Mouse (Mus musculus) neural tube, embryonic 13.5 days (tissue): ENCODE data around the gene Aebp2. TPM values are rescaled to one million over a fixed set of nuclear protein-coding genes. Genes with fewer than 3 reads are reported as not detected.

ENCODE experiments used
- ATAC-seq: fragments of 200-750 bp; cut with Nextera tagmentation; 2 replicates; pipeline ENCODE4 v1.8.0; 2017; ENCODE audit warnings: low read depth, mild to moderate bottlenecking, moderate TSS enrichment, moderate library complexity
- H3K27ac ChIP-seq: fragments of 300-500 bp; sonication (generic); replicated peaks from 2 replicates; pipeline ENCODE4 v1.5.1; 2015; ENCODE audit warnings: moderate library complexity, mild to moderate bottlenecking, inconsistent platforms
- H3K27me3 ChIP-seq: fragments of 300-500 bp; sonication (generic); 2 replicates; pipeline ENCODE4 v1.6.1; 2015; ENCODE audit warnings: mild to moderate bottlenecking, inconsistent platforms
- H3K36me3 ChIP-seq: fragments of 300-500 bp; sonication (generic); 2 replicates; pipeline ENCODE4 v1.6.1; 2015; ENCODE audit warnings: mild to moderate bottlenecking, inconsistent platforms
- H3K4me1 ChIP-seq: fragments of 300-500 bp; sonication (generic); replicated peaks from 2 replicates; pipeline ENCODE4 v1.6.1; 2015; ENCODE audit warnings: inconsistent platforms
- H3K4me2 ChIP-seq: fragments of 300-500 bp; sonication (generic); 2 replicates; pipeline ENCODE4 v1.6.1; 2015; ENCODE audit warnings: inconsistent platforms, mild to moderate bottlenecking, moderate library complexity
- H3K4me3 ChIP-seq: fragments of 300-500 bp; sonication (generic); 2 replicates; pipeline ENCODE4 v1.5.1; 2015; ENCODE audit warnings: mild to moderate bottlenecking, inconsistent platforms
- H3K9ac ChIP-seq: fragments of 300-500 bp; sonication (generic); 2 replicates; pipeline ENCODE4 v1.6.1; 2015; ENCODE audit warnings: moderate library complexity, mild to moderate bottlenecking, inconsistent platforms
- H3K9me3 ChIP-seq: fragments of 300-500 bp; sonication (generic); 2 replicates; pipeline ENCODE4 v1.6.1; 2016; ENCODE audit warnings: inconsistent platforms
- WGBS: fragments of 180-500 bp; shearing (Covaris S2); methylation state at CpG from one replicate; pipeline ENCODE4 v1.1.7; 2015; 5-methylcytosine and 5-hydroxymethylcytosine counted together
- polyA plus RNA-seq: library from polyadenylated mRNA; unstranded; fragments of >200 nt; fragmentation: Nextera tagmentation; extraction: Ambion mirVana; gene quantifications from 2 replicates; pipeline ENCODE4 v1.2.1, GENCODE M21; 2015

The Aebp2 gene
- polyA plus RNA-seq, 1 experiment from 2014 or later: 6.5 TPM

- WGBS: 54% methylated on average over 4 of the region's 4 CpGs
- Histone ChIP-seq H3K9me3 (no peaks in the 10 kb centered on the region), H3K27me3 (no peaks in the 10 kb centered on the region), H3K9ac (no peak overlapping the region), H3K4me2 (no peak overlapping the region), H3K27ac (0 out of 2 replicates have a peak overlapping the region, but pooled peaks have one; percentile 28), H3K36me3 (peaks cover 17% of the 10 kb centered on the region), H3K4me3 (no peak overlapping the region), H3K4me1 (peaks cover 54% of the 10 kb centered on the region)
- no peak for ATAC-seq
Measured at GRCm38 (mm10) chr6:140630306-140630705, 7.8 kb downstream of the Aebp2 start.

- no peak overlapping the region for H3K9ac ChIP-seq
- peaks cover 44% of the 10 kb centered on the region for H3K36me3 ChIP-seq
- 87% methylated on average over 8 of the region's 8 CpGs for WGBS
- no peaks in the 10 kb centered on the region for H3K27me3 ChIP-seq
- ATAC-seq: no peak
- H3K9me3 ChIP-seq: no peaks in the 10 kb centered on the region
- H3K27ac ChIP-seq: no peak overlapping the region
- no peak overlapping the region for H3K4me3 ChIP-seq
- peaks cover 25% of the 10 kb centered on the region for H3K4me1 ChIP-seq
- H3K4me2 ChIP-seq: no peak overlapping the region
Measured at GRCm38 (mm10) chr6:140633616-140634015, 11.2 kb downstream of the Aebp2 start.

GRCm38 (mm10) chr6:140636290-140636689, 13.8 kb downstream of the Aebp2 start:
- H3K9ac ChIP-seq: no peak overlapping the region
- no peak overlapping the region for H3K4me2 ChIP-seq
- H3K4me3 ChIP-seq: no peak overlapping the region
- ATAC-seq: no peak
- WGBS: 94% methylated on average over 4 of the region's 4 CpGs
- H3K27me3 ChIP-seq: no peaks in the 10 kb centered on the region
- H3K27ac ChIP-seq: no peak overlapping the region
- H3K36me3 ChIP-seq: peaks cover 64% of the 10 kb centered on the region
- peaks cover 4% of the 10 kb centered on the region; the same call in 1 of the 2 replicates for H3K4me1 ChIP-seq
- H3K9me3 ChIP-seq: no peaks in the 10 kb centered on the region

- Histone ChIP-seq H3K27ac (no peak overlapping the region), H3K9ac (no peak overlapping the region), H3K27me3 (no peaks in the 10 kb centered on the region), H3K36me3 (peaks cover 80% of the 10 kb centered on the region), H3K4me3 (no peak overlapping the region), H3K4me2 (no peak overlapping the region), H3K4me1 (no peaks in the 10 kb centered on the region), H3K9me3 (no peaks in the 10 kb centered on the region)
- 91% methylated on average over 7 of the region's 7 CpGs for WGBS
- no peak for ATAC-seq
Measured at GRCm38 (mm10) chr6:140642010-140642409, 19.5 kb downstream of the Aebp2 start.

- no peak overlapping the region for H3K9ac ChIP-seq
- no peak for ATAC-seq
- no peaks in the 10 kb centered on the region for H3K9me3 ChIP-seq
- H3K27me3 ChIP-seq: no peaks in the 10 kb centered on the region
- peaks cover 79% of the 10 kb centered on the region for H3K36me3 ChIP-seq
- H3K4me2 ChIP-seq: no peak overlapping the region
- H3K4me1 ChIP-seq: no peaks in the 10 kb centered on the region
- H3K27ac ChIP-seq: no peak overlapping the region
- WGBS: 95% methylated on average over 12 of the region's 12 CpGs
- no peak overlapping the region for H3K4me3 ChIP-seq
Measured at GRCm38 (mm10) chr6:140642655-140643054, 20.2 kb downstream of the Aebp2 start.

GRCm38 (mm10) chr6:140645931-140646330, 23.5 kb downstream of the Aebp2 start:
- no peak overlapping the region for H3K9ac ChIP-seq
- no peak overlapping the region for H3K4me2 ChIP-seq
- H3K9me3 ChIP-seq: no peaks in the 10 kb centered on the region
- no peaks in the 10 kb centered on the region for H3K27me3 ChIP-seq
- no peak overlapping the region for H3K4me3 ChIP-seq
- H3K36me3 ChIP-seq: peaks cover 75% of the 10 kb centered on the region
- no peak overlapping the region for H3K27ac ChIP-seq
- H3K4me1 ChIP-seq: no peaks in the 10 kb centered on the region
- ATAC-seq: no peak

GRCm38 (mm10) chr6:140646892-140647291, 24.4 kb downstream of the Aebp2 start:
- ATAC-seq: no peak
- H3K4me2 ChIP-seq: no peak overlapping the region
- no peak overlapping the region for H3K4me3 ChIP-seq
- WGBS: 90% methylated on average over 6 of the region's 6 CpGs
- H3K27ac ChIP-seq: no peak overlapping the region
- H3K9me3 ChIP-seq: no peaks in the 10 kb centered on the region
- H3K27me3 ChIP-seq: no peaks in the 10 kb centered on the region
- peaks cover 70% of the 10 kb centered on the region for H3K36me3 ChIP-seq
- no peaks in the 10 kb centered on the region; the same call in 1 of the 2 replicates for H3K4me1 ChIP-seq
- no peak overlapping the region for H3K9ac ChIP-seq

- H3K27ac ChIP-seq: no peak overlapping the region
- no peak for ATAC-seq
- H3K4me2 ChIP-seq: no peak overlapping the region
- no peak overlapping the region for H3K9ac ChIP-seq
- no peaks in the 10 kb centered on the region for H3K9me3 ChIP-seq
- H3K36me3 ChIP-seq: peaks cover 62% of the 10 kb centered on the region
- H3K4me3 ChIP-seq: no peak overlapping the region
- H3K27me3 ChIP-seq: no peaks in the 10 kb centered on the region
- H3K4me1 ChIP-seq: no peaks in the 10 kb centered on the region; the same call in 1 of the 2 replicates
- WGBS: 13% methylated on average over 1 of the region's 1 CpGs
Measured at GRCm38 (mm10) chr6:140649812-140650211, 27.3 kb downstream of the Aebp2 start.

GRCm38 (mm10) chr6:140651923-140652322, 29.5 kb downstream of the Aebp2 start:
- H3K4me3 ChIP-seq: no peak overlapping the region
- H3K27me3 ChIP-seq: no peaks in the 10 kb centered on the region
- H3K36me3 ChIP-seq: peaks cover 52% of the 10 kb centered on the region
- H3K9me3 ChIP-seq: no peaks in the 10 kb centered on the region
- 23% methylated on average over 7 of the region's 7 CpGs for WGBS
- H3K9ac ChIP-seq: no peak overlapping the region
- H3K4me2 ChIP-seq: no peak overlapping the region
- no peaks in the 10 kb centered on the region; the same call in 1 of the 2 replicates for H3K4me1 ChIP-seq
- peak; percentile 74 for ATAC-seq
- no peak overlapping the region for H3K27ac ChIP-seq

- ATAC-seq: no peak
- Histone ChIP-seq H3K4me1 (no peaks in the 10 kb centered on the region; the same call in 1 of the 2 replicates), H3K4me2 (no peak overlapping the region), H3K9me3 (no peaks in the 10 kb centered on the region), H3K9ac (no peak overlapping the region), H3K27me3 (no peaks in the 10 kb centered on the region), H3K36me3 (peaks cover 26% of the 10 kb centered on the region), H3K27ac (no peak overlapping the region), H3K4me3 (no peak overlapping the region)
- 97% methylated on average over 7 of the region's 7 CpGs for WGBS
Measured at GRCm38 (mm10) chr6:140655451-140655850, 33.0 kb downstream of the Aebp2 start.

- no peak overlapping the region for H3K9ac ChIP-seq
- no peak overlapping the region for H3K4me3 ChIP-seq
- peaks cover 23% of the 10 kb centered on the region for H3K36me3 ChIP-seq
- no peak overlapping the region for H3K27ac ChIP-seq
- no peak overlapping the region for H3K4me2 ChIP-seq
- H3K27me3 ChIP-seq: no peaks in the 10 kb centered on the region
- H3K4me1 ChIP-seq: no peaks in the 10 kb centered on the region; the same call in none of the 2 replicates
- no peak for ATAC-seq
- H3K9me3 ChIP-seq: no peaks in the 10 kb centered on the region
- WGBS: 93% methylated on average over 3 of the region's 3 CpGs
Measured at GRCm38 (mm10) chr6:140656991-140657390, 34.5 kb downstream of the Aebp2 start.

- no peak for ATAC-seq
- Histone ChIP-seq H3K9me3 (no peaks in the 10 kb centered on the region), H3K36me3 (peaks cover 20% of the 10 kb centered on the region), H3K4me2 (no peak overlapping the region), H3K27me3 (no peaks in the 10 kb centered on the region), H3K27ac (no peak overlapping the region), H3K9ac (no peak overlapping the region), H3K4me3 (no peak overlapping the region), H3K4me1 (no peaks in the 10 kb centered on the region; the same call in 1 of the 2 replicates)
- 90% methylated on average over 3 of the region's 3 CpGs for WGBS
Measured at GRCm38 (mm10) chr6:140657920-140658522, 35.6 kb downstream of the Aebp2 start.

GRCm38 (mm10) chr6:140661111-140661510, 38.6 kb downstream of the Aebp2 start:
- ATAC-seq: no peak
- whole genome bisulfite sequencing: 91% methylated on average over 10 of the region's 10 CpGs
- Histone ChIP-seq H3K27me3 (no peaks in the 10 kb centered on the region), H3K4me3 (no peak overlapping the region), H3K4me1 (peaks cover 6% of the 10 kb centered on the region), H3K36me3 (no peaks in the 10 kb centered on the region), H3K9ac (no peak overlapping the region), H3K4me2 (no peak overlapping the region), H3K9me3 (no peaks in the 10 kb centered on the region), H3K27ac (no peak overlapping the region)
